Mouse (Mus musculus) liver, embryonic 16.5 days (tissue): ENCODE measurements at regions not wholly inside any gene's neighbourhood (a gene's known extent, or its start where the extent isn't known, plus 50 kb on each side); places are given as distances from the start of the nearest gene placed in this dataset.

Experiments
- ATAC-seq: fragments of 200-750 bp; cut with Nextera tagmentation; 2 replicates; pipeline ENCODE4 v1.8.0; 2017; ENCODE audit warnings: low read depth, mild to moderate bottlenecking, moderate number of reproducible peaks, moderate library complexity
- H3K27ac ChIP-seq: fragments of 300-500 bp; sonication (generic); 2 replicates; pipeline ENCODE4 v1.5.1; 2014; ENCODE audit warnings: mild to moderate bottlenecking, low read length
- H3K27me3 ChIP-seq: fragments of 300-500 bp; sonication (generic); 2 replicates; pipeline ENCODE4 v1.6.1; 2014; ENCODE audit warnings: low read depth, low read length, mixed read lengths; ENCODE audit not compliant: control insufficient read depth, insufficient read depth
- H3K36me3 ChIP-seq: fragments of 300-500 bp; sonication (generic); 2 replicates; pipeline ENCODE4 v1.6.1; 2014; ENCODE audit warnings: mild to moderate bottlenecking; ENCODE audit not compliant: control insufficient read depth, insufficient read depth
- H3K4me1 ChIP-seq: fragments of 300-500 bp; sonication (generic); 2 replicates; pipeline ENCODE4 v1.6.1; 2014; ENCODE audit warnings: low read depth, low read length, mixed read lengths; ENCODE audit not compliant: control insufficient read depth
- H3K4me2 ChIP-seq: fragments of 300-500 bp; sonication (generic); 2 replicates; pipeline ENCODE4 v1.6.1; 2014; ENCODE audit warnings: low read depth, low read length, mixed read lengths
- H3K4me3 ChIP-seq: fragments of 300-500 bp; sonication (generic); 2 replicates; pipeline ENCODE4 v1.5.1; 2014; ENCODE audit warnings: low read depth, mild to moderate bottlenecking, low read length
- H3K9ac ChIP-seq: fragments of 300-500 bp; sonication (generic); 2 replicates; pipeline ENCODE4 v1.6.1; 2014; ENCODE audit warnings: low read depth, low read length
- H3K9me3 ChIP-seq: fragments of 300-500 bp; sonication (generic); replicated peaks from 2 replicates; pipeline ENCODE4 v1.6.1; 2016; ENCODE audit warnings: low read length; ENCODE audit not compliant: control insufficient read depth
- WGBS: fragments of 180-500 bp; shearing (Covaris S2); extraction: QIAGEN DNeasy Blood & Tissue Kit; methylation state at CpG from one replicate; pipeline ENCODE4 v1.1.7; 2014; ENCODE audit not compliant: insufficient replicate concordance; 5-methylcytosine and 5-hydroxymethylcytosine counted together

DNA sequence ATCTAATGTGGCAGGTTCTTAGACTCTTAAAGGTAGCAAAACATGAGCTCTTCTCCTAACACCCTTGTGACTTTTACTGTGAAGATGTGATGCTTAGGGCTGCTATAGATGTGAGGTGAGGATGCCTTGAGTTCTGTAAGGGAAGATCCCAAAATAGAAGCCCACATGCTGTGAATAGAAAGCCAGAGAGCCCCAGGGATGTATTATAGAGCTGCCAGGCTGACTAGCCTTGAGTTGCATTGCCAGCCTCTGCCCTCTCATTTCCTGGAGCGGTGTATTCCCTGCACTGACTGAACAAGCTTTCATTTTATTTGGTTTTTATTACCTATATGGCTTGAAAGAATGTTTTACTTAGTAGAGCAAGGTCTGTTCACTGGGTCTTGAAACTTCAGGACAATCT lies 267.9 kb upstream of the Pitrm1 start:
- no peak for ATAC-seq
- Histone ChIP-seq H3K4me3 (no peak overlapping the region), H3K9me3 (no peaks in the 10 kb centered on the region), H3K4me2 (no peak overlapping the region), H3K27ac (no peak overlapping the region), H3K27me3 (no peaks in the 10 kb centered on the region), H3K9ac (no peak overlapping the region), H3K36me3 (no peaks in the 10 kb centered on the region), H3K4me1 (no peaks in the 10 kb centered on the region)
- WGBS: 59% methylated on average over 1 of the region's 1 CpGs

DNA sequence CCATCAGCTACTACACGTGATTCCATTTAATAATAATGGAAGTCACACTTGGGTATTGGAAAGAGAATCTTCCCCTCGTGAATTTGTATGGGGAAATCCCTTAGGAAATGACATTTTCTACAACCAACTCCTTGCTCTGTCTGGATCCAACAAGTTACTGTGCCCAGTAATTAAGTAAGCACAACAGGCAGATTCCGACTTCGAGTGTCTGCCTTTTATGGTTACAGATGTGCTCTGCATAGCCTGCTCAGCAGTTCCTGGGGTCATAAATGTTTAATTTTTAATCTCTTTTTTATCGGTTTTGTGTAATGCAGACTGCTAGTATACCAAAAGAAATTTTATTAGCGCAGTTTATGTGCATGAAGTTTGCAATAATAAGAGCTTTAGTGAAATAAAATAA lies 259.8 kb upstream of the Pitrm1 start:
- no peak overlapping the region for H3K9ac ChIP-seq
- no peaks in the 10 kb centered on the region for H3K36me3 ChIP-seq
- no peaks in the 10 kb centered on the region for H3K4me1 ChIP-seq
- H3K4me3 ChIP-seq: no peak overlapping the region
- ATAC-seq: no peak
- H3K4me2 ChIP-seq: no peak overlapping the region
- no peaks in the 10 kb centered on the region for H3K9me3 ChIP-seq
- H3K27me3 ChIP-seq: no peaks in the 10 kb centered on the region
- H3K27ac ChIP-seq: no peak overlapping the region
- 57% methylated on average over 6 of the region's 6 CpGs for WGBS

DNA sequence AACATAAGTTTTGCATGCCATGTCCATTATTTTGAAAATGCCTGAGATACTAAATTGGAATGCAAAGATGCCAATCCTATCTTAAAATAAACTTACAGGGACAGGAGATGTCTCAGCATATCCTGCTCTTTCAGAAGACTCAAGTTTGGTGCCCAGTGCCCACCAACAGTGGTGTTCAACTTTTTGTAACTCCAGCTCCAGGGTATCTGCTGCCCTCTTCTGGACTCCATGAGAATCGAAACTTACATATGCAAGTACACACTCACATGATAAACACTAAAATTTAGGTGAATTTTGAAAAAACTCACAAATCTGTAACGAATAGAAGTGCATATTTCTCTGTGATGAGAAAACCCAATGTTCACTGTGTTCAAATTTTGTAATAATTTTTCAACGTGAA lies 255.9 kb upstream of the Pitrm1 start:
- no peaks in the 10 kb centered on the region for H3K27me3 ChIP-seq
- ATAC-seq: no peak

DNA sequence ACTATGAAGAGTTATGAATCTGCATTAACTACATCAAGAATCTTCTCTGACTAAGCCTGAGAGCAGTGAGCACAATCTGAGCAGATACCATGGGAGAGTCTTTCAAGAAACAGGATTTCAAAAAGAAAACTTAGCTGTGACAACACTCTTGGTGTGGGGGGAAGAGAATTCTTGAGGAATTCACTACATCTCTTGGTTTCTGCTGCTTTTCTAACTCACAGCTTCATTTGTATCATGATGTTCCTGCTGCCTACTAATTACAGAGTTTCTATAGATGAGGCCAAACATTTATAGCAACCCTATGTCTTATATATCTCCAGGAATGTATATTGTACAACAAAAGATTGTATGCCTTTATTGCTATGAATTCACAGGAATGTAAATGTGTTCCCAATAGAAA lies 242.2 kb upstream of the Pitrm1 start:
- Histone ChIP-seq H3K27me3 (no peaks in the 10 kb centered on the region), H3K4me3 (no peak overlapping the region), H3K27ac (no peak overlapping the region), H3K36me3 (no peaks in the 10 kb centered on the region), H3K9ac (no peak overlapping the region), H3K4me2 (no peak overlapping the region), H3K9me3 (no peaks in the 10 kb centered on the region), H3K4me1 (no peaks in the 10 kb centered on the region)
- ATAC-seq: no peak

More for the DNA sequence above, 255.9 kb upstream of the Pitrm1 start:
- no peak overlapping the region for H3K4me3 ChIP-seq
- H3K36me3 ChIP-seq: no peaks in the 10 kb centered on the region
- no peak overlapping the region for H3K27ac ChIP-seq
- WGBS: 34% methylated on average over 3 of the region's 3 CpGs
- no peaks in the 10 kb centered on the region for H3K4me1 ChIP-seq
- no peaks in the 10 kb centered on the region for H3K9me3 ChIP-seq
- no peak overlapping the region for H3K9ac ChIP-seq
- no peak overlapping the region for H3K4me2 ChIP-seq

DNA sequence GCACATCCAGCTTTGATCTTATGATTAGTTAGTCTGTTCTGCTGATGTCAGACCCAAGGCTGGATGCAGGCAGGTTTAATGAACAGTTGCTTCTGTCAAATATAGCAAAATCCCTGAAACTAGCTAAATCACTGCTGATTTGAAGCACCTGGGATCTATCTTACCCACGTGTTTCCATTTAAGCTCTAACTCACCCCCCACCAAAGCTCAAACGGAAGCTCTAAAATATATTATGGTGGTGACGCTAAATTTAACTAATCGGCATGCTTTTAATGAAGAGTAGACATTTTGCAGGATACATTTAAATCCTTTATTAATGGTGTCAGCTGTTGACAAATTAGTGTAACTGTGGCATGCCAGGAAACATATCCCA lies 241.3 kb upstream of the Pitrm1 start:
- H3K4me3 ChIP-seq: no peak overlapping the region
- no peaks in the 10 kb centered on the region for H3K9me3 ChIP-seq
- H3K9ac ChIP-seq: no peak overlapping the region
- H3K27me3 ChIP-seq: no peaks in the 10 kb centered on the region
- ATAC-seq: no peak
- H3K4me2 ChIP-seq: no peak overlapping the region
- H3K36me3 ChIP-seq: no peaks in the 10 kb centered on the region
- WGBS: 61% methylated on average over 4 of the region's 4 CpGs
- H3K27ac ChIP-seq: no peak overlapping the region
- no peaks in the 10 kb centered on the region for H3K4me1 ChIP-seq

DNA sequence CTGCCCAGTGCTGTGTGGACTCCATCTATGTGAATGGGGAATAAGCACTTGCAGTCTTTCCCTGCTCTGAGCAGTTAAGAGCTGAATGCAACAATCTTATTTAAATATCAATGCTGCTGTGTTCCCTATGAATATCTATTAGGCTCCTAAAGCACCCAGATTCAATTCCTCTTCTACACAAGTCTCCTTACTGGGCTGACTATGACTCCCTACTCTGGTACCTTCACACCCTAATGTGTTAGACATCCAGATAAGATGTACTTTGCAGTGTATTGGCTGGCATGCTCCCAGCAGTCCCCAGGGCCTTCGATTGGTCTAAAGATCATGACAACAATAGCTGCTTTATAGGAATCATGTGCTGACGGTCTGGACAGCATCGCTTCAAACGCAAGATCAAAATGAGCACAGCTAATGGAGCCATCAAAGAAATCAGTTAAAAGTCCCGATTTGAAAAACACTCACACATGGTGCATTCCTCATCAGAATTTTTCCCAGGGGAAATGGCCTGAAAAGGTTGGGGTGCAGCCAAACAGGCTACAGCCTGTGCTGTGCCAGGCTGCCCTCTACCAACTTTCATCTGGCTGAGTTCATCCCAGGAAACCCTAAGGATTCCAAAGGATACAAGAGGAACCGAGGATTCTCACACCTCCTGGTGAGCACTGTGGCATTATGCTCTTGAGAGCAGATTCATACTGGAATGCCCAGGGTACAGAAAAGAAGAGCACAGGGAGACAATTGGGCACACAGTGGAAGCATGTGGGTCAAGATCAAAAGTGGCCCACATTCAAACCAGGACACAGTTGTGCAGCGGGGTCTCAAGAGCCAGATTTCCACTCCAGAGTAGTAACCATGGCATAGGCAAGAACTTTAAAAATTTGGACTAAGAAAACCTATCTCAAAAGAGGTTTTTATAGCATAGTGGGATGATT lies 240.7 kb upstream of the Pitrm1 start:
- H3K9ac ChIP-seq: no peak overlapping the region
- no peaks in the 10 kb centered on the region for H3K4me1 ChIP-seq
- no peak overlapping the region for H3K27ac ChIP-seq
- no peaks in the 10 kb centered on the region for H3K9me3 ChIP-seq
- ATAC-seq: no peak
- H3K27me3 ChIP-seq: no peaks in the 10 kb centered on the region
- H3K36me3 ChIP-seq: no peaks in the 10 kb centered on the region
- H3K4me2 ChIP-seq: no peak overlapping the region
- 68% methylated on average over 7 of the region's 7 CpGs for WGBS
- no peak overlapping the region for H3K4me3 ChIP-seq

DNA sequence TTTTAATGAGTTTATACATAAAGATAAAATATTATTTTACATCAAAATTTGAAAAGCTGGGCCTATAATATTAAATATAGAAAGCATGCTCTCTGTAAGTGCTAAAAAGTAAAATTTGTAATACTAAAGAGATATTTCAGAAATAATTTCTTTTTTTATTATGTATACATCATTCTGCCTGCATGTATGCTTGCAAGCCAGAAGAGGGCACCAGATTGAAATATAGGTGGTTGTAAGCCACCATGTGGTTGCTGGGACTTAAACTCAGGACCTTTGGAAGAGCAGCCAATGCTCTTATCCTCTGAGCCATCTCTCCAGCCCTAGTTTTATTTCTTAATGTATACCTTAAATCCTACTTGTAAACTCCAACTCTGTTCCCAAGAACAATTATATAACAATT lies 231.7 kb upstream of the Pitrm1 start:
- no peak overlapping the region for H3K4me2 ChIP-seq
- H3K27me3 ChIP-seq: no peaks in the 10 kb centered on the region
- ATAC-seq: no peak
- H3K9ac ChIP-seq: no peak overlapping the region
- no peaks in the 10 kb centered on the region for H3K4me1 ChIP-seq
- H3K9me3 ChIP-seq: no peaks in the 10 kb centered on the region
- no peaks in the 10 kb centered on the region for H3K36me3 ChIP-seq
- H3K4me3 ChIP-seq: no peak overlapping the region
- H3K27ac ChIP-seq: no peak overlapping the region

DNA sequence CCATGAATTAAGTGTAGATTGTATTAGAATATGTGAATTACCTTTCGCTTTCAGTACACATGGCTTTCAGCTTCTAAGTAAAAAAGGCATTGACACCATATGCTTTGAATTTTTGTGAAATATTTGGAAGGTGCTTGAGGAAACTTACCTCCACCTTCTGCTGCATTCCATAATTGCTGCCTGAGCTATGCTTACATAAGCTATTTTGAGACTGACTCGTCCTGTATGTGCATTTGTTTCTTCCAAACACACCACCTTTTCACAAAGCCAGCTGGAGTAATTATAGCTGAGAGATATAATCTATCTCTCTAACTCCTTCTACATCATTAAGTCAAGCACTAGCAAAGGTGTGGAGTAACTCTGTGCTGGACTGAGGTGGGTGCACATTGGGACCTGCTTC lies 224.0 kb upstream of the Pitrm1 start:
- Histone ChIP-seq H3K36me3 (no peaks in the 10 kb centered on the region), H3K27ac (no peak overlapping the region), H3K27me3 (no peaks in the 10 kb centered on the region), H3K4me2 (no peak overlapping the region), H3K4me1 (no peaks in the 10 kb centered on the region), H3K4me3 (no peak overlapping the region), H3K9me3 (no peaks in the 10 kb centered on the region), H3K9ac (no peak overlapping the region)
- ATAC-seq: no peak
- WGBS: 59% methylated on average over 2 of the region's 2 CpGs

DNA sequence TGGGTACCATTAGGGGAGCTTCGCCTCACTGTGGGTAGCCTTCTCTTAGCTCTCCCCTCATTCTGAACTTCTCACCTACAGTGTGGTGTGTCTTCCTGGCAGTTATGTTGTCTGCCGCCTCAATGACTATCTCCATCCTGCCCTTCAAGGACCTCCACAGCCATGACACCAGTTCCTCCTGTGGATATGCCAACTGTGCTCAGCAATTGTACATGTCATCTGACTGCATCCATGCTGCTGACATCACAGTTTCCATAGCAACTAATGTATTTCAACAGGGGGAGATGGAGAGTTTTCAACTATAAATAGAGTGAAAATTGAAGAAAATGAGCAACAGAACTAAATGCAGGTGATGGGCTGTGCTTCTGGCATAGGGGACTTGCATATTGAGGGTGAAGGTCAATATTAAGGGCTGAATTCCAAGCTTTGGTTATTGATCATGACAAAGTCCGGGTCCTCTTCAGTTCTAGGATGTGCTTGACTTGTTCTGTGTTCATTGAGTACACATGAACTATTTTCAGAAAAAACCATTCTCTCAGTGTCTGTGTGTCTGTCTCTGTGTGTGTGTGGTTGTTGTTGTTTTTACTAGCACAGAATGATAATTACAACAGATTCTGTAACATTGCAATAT lies 217.5 kb upstream of the Pitrm1 start:
- no peak overlapping the region for H3K4me2 ChIP-seq
- H3K4me3 ChIP-seq: no peak overlapping the region
- no peak for ATAC-seq
- H3K4me1 ChIP-seq: no peaks in the 10 kb centered on the region
- H3K9ac ChIP-seq: no peak overlapping the region
- no peaks in the 10 kb centered on the region for H3K27me3 ChIP-seq
- WGBS: 59% methylated on average over 3 of the region's 3 CpGs
- H3K36me3 ChIP-seq: no peaks in the 10 kb centered on the region
- no peak overlapping the region for H3K27ac ChIP-seq
- no peaks in the 10 kb centered on the region for H3K9me3 ChIP-seq
